Mouse (Mus musculus) C2C12 (cell line): Measurements from ENCODE around the gene Sorl1. TPM values are rescaled to one million over a fixed set of nuclear protein-coding genes. Genes with fewer than 3 reads are reported as not detected.

Experiments
- H3K27me3 ChIP-seq: one replicate; pipeline ENCODE4 v1.6.1; 2011; ENCODE audit not compliant: control insufficient read depth, insufficient read depth, insufficient read length
- H3K36me3 ChIP-seq: one replicate; pipeline ENCODE4 v1.6.1; 2011; ENCODE audit not compliant: control insufficient read depth, insufficient read depth
- H3K4me3 ChIP-seq: one replicate; pipeline ENCODE4 v1.5.1; 2011; ENCODE audit warnings: mild to moderate bottlenecking, control low read depth; ENCODE audit not compliant: poor library complexity, insufficient read depth, severe bottlenecking
- H3K79me2 ChIP-seq: one replicate; pipeline ENCODE4 v1.6.1; 2011; ENCODE audit not compliant: control insufficient read depth, insufficient read depth
- H3K79me3 ChIP-seq: one replicate; pipeline ENCODE4 v1.6.1; 2011; ENCODE audit warnings: low read depth, control low read depth
- H3ac ChIP-seq: one replicate; pipeline ENCODE3; 2011; ENCODE audit warnings: low read depth; ENCODE audit not compliant: control insufficient read depth, insufficient read length
- CEBPB ChIP-seq: IDR thresholded peaks from one replicate; pipeline ENCODE4 v1.6.1; 2011; ENCODE audit warnings: low read depth, mild to moderate bottlenecking, control low read depth, moderate library complexity
- CTCF ChIP-seq: IDR thresholded peaks from one replicate; pipeline ENCODE4 v1.5.1; 2011; ENCODE audit not compliant: control insufficient read depth, insufficient read depth, insufficient read length
- FOSL1 ChIP-seq: IDR thresholded peaks from one replicate; pipeline ENCODE4 v1.8.0; 2011; ENCODE audit warnings: mild to moderate bottlenecking, low read length; ENCODE audit not compliant: poor library complexity, insufficient read depth, severe bottlenecking
- MAX ChIP-seq: IDR thresholded peaks from one replicate; pipeline ENCODE4 v1.6.1; 2011; ENCODE audit warnings: mild to moderate bottlenecking, control low read depth
- MYOD1 ChIP-seq: IDR thresholded peaks from one replicate; pipeline ENCODE4 v1.6.1; 2011; ENCODE audit warnings: low read depth; ENCODE audit not compliant: control insufficient read depth, insufficient read length
- MYOG ChIP-seq: IDR thresholded peaks from one replicate; pipeline ENCODE4 v1.6.1; 2011; ENCODE audit not compliant: control insufficient read depth, insufficient read length; ENCODE audit errors: extremely low read depth
- USF1 ChIP-seq: IDR thresholded peaks from one replicate; pipeline ENCODE4 v1.6.1; 2011; ENCODE audit warnings: low read depth, mild to moderate bottlenecking, control low read depth, moderate library complexity
- polyA plus RNA-seq: library from polyadenylated mRNA; unstranded; fragments of >200 nt; fragmentation: generic; extraction: Trizol; gene quantifications from one replicate; pipeline ENCODE4 v1.2.1, GENCODE M21; 2012; ENCODE audit warnings: missing spikeins

Sorl1 gene
- polyA plus RNA-seq, 1 experiment: 0.02 TPM

- H3K36me3 ChIP-seq: no peaks in the 10 kb centered on the region
- H3K79me2 ChIP-seq: no peaks in the 10 kb centered on the region
- no peak overlapping the region for H3ac ChIP-seq
- no peak for TF ChIP-seq CEBPB
- no peak for TF ChIP-seq MAX
- no peak for TF ChIP-seq FOSL1
- no peak for TF ChIP-seq MYOD1
- TF ChIP-seq CTCF: no peak
- TF ChIP-seq MYOG: no peak
- TF ChIP-seq USF1: no peak
- H3K4me3 ChIP-seq: no peak overlapping the region
- peaks cover 9% of the 10 kb centered on the region for H3K27me3 ChIP-seq
- H3K79me3 ChIP-seq: no peaks in the 10 kb centered on the region
Measured at GRCm38 (mm10) chr9:42148036-42148435, 23.9 kb upstream of the Sorl1 start.

GRCm38 (mm10) chr9:42146463-42146862 is 22.4 kb upstream of the Sorl1 start:
- H3K27me3 ChIP-seq: peaks cover 9% of the 10 kb centered on the region
- H3K36me3 ChIP-seq: no peaks in the 10 kb centered on the region
- H3ac ChIP-seq: no peak overlapping the region
- no peaks in the 10 kb centered on the region for H3K79me2 ChIP-seq
- no peak overlapping the region for H3K4me3 ChIP-seq
- TF ChIP-seq FOSL1 (no peak), MYOD1 (no peak)
- H3K79me3 ChIP-seq: no peaks in the 10 kb centered on the region

DNA sequence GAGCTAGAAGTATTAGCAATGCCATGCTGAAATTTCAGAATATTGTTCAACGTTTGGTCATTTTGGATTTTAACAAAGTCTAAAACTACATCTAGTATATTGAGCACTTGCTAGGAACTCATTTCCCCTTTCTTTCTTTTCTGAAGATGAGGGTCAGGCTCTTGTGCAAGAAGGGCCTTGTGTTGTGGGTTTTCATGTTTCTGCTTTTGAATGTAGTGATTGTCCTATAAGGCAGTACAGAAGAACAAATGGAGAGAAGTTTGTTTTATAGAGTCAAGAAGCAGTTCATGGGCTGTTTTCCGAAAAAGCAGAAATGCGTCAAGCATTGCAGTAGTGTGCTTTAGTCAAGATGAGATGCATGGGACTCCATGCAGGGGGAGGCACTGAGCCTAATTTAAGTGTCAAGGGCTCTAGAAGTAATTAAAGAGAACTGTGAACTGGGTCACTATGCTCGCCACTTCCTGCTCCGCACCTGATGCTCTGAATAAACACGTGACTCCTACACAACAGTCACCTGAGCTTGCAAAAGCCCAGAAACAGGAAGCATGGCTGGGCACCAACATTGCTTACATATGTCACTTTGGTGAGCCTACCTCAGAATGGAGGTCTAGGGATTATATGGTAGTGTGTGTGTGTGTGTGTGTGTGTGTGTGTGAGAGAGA is 17.6 kb upstream of the Sorl1 start:
- TF ChIP-seq FOSL1: no peak
- TF ChIP-seq MYOG: no peak
- TF ChIP-seq CEBPB: no peak
- no peak for TF ChIP-seq USF1
- TF ChIP-seq CTCF: no peak
- TF ChIP-seq MYOD1: no peak
- no peak for TF ChIP-seq MAX
- Histone ChIP-seq H3K27me3 (peaks cover 3% of the 10 kb centered on the region), H3K4me3 (no peak overlapping the region)

DNA sequence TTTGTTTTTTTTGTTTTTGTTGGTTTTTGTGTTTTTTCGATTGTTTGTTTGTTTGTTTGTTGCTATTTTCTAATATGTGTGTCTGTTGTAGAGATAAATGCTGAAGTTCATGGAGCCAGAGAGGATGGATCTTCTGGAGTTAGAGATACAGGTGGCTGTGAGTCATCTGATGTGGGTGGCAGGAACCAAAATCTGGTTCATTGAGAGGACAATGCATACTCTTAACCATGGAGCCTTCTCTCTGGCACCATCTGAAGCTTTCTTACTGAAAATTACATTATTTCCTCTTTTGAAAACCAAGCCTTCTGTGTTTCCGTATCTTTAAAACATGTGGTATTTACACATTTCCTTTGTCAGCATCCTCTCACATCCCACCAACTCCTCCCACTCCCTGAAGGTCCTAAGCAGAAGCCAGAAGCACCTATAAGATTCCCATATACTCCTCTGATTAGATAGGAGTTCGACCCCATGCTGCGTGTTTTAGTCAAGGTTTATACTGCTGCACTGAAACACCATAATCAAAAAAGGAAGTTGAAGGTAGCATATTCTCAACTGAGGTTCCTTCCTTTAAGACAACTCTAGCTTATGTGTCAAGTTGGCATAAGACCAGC is 14.3 kb upstream of the Sorl1 start:
- no peak overlapping the region for H3K4me3 ChIP-seq
- no peaks in the 10 kb centered on the region for H3K36me3 ChIP-seq
- H3K27me3 ChIP-seq: peaks cover 10% of the 10 kb centered on the region
- TF ChIP-seq MAX (no peak), CEBPB (no peak)
- H3K79me2 ChIP-seq: no peaks in the 10 kb centered on the region
- no peaks in the 10 kb centered on the region for H3K79me3 ChIP-seq
- H3ac ChIP-seq: no peak overlapping the region

More for the DNA sequence above, 17.6 kb upstream of the Sorl1 start:
- Histone ChIP-seq H3K79me3 (no peaks in the 10 kb centered on the region), H3K36me3 (no peaks in the 10 kb centered on the region), H3K79me2 (no peaks in the 10 kb centered on the region), H3ac (no peak overlapping the region)

- Histone ChIP-seq H3K4me3 (no peak overlapping the region), H3K79me2 (no peaks in the 10 kb centered on the region), H3K27me3 (peaks cover 12% of the 10 kb centered on the region), H3K79me3 (no peaks in the 10 kb centered on the region), H3ac (no peak overlapping the region), H3K36me3 (no peaks in the 10 kb centered on the region)
- no peak for TF ChIP-seq MYOG
- no peak for TF ChIP-seq FOSL1
- no peak for TF ChIP-seq MAX
- TF ChIP-seq USF1: no peak
- no peak for TF ChIP-seq MYOD1
- no peak for TF ChIP-seq CTCF
- TF ChIP-seq CEBPB: no peak
Measured at GRCm38 (mm10) chr9:42137578-42137977, 13.5 kb upstream of the Sorl1 start.
